Mouse (Mus musculus) neural tube, embryonic 13.5 days (tissue): ENCODE results near the gene Timm8b. TPM values are rescaled to one million over a fixed set of nuclear protein-coding genes. Genes with fewer than 3 reads are reported as not detected.
"Not testable (repeated sequence)": the region's sequence is repeated elsewhere in the genome, so short reads cannot be mapped to it uniquely, and the experiment has no call there.

Experiments used
- ATAC-seq: fragments of 200-750 bp; cut with Nextera tagmentation; 2 replicates; pipeline ENCODE4 v1.8.0; 2017; ENCODE audit warnings: low read depth, mild to moderate bottlenecking, moderate TSS enrichment, moderate library complexity
- H3K27ac ChIP-seq: fragments of 300-500 bp; sonication (generic); replicated peaks from 2 replicates; pipeline ENCODE4 v1.5.1; 2015; ENCODE audit warnings: moderate library complexity, mild to moderate bottlenecking, inconsistent platforms
- H3K27me3 ChIP-seq: fragments of 300-500 bp; sonication (generic); 2 replicates; pipeline ENCODE4 v1.6.1; 2015; ENCODE audit warnings: mild to moderate bottlenecking, inconsistent platforms
- H3K36me3 ChIP-seq: fragments of 300-500 bp; sonication (generic); 2 replicates; pipeline ENCODE4 v1.6.1; 2015; ENCODE audit warnings: mild to moderate bottlenecking, inconsistent platforms
- H3K4me1 ChIP-seq: fragments of 300-500 bp; sonication (generic); replicated peaks from 2 replicates; pipeline ENCODE4 v1.6.1; 2015; ENCODE audit warnings: inconsistent platforms
- H3K4me2 ChIP-seq: fragments of 300-500 bp; sonication (generic); 2 replicates; pipeline ENCODE4 v1.6.1; 2015; ENCODE audit warnings: inconsistent platforms, mild to moderate bottlenecking, moderate library complexity
- H3K4me3 ChIP-seq: fragments of 300-500 bp; sonication (generic); 2 replicates; pipeline ENCODE4 v1.5.1; 2015; ENCODE audit warnings: mild to moderate bottlenecking, inconsistent platforms
- H3K9ac ChIP-seq: fragments of 300-500 bp; sonication (generic); 2 replicates; pipeline ENCODE4 v1.6.1; 2015; ENCODE audit warnings: moderate library complexity, mild to moderate bottlenecking, inconsistent platforms
- H3K9me3 ChIP-seq: fragments of 300-500 bp; sonication (generic); 2 replicates; pipeline ENCODE4 v1.6.1; 2016; ENCODE audit warnings: inconsistent platforms
- WGBS: fragments of 180-500 bp; shearing (Covaris S2); methylation state at CpG from one replicate; pipeline ENCODE4 v1.1.7; 2015; 5-methylcytosine and 5-hydroxymethylcytosine counted together
- polyA plus RNA-seq: library from polyadenylated mRNA; unstranded; fragments of >200 nt; fragmentation: Nextera tagmentation; extraction: Ambion mirVana; gene quantifications from 2 replicates; pipeline ENCODE4 v1.2.1, GENCODE M21; 2015

Gene Timm8b
- polyA plus RNA-seq, 1 experiment from 2014 or later: 422 TPM

GRCm38 (mm10) chr9:50612115-50612514 is 8.4 kb downstream of the Timm8b start:
- no peak overlapping the region for H3K4me3 ChIP-seq
- H3K9me3 ChIP-seq: no peaks in the 10 kb centered on the region
- ATAC-seq: no peak
- peaks cover 24% of the 10 kb centered on the region for H3K4me1 ChIP-seq
- peaks cover 76% of the 10 kb centered on the region for H3K36me3 ChIP-seq
- H3K27me3 ChIP-seq: no peaks in the 10 kb centered on the region
- H3K4me2 ChIP-seq: no peak overlapping the region
- no peak overlapping the region for H3K9ac ChIP-seq
- WGBS: 83% methylated on average over 4 of the region's 4 CpGs
- H3K27ac ChIP-seq: no peak overlapping the region

GRCm38 (mm10) chr9:50616161-50616560 is 12.5 kb downstream of the Timm8b start:
- no peaks in the 10 kb centered on the region for H3K27me3 ChIP-seq
- H3K9ac ChIP-seq: peak overlapping the region; percentile 96
- H3K4me1 ChIP-seq: peaks cover 28% of the 10 kb centered on the region
- peak overlapping the region; percentile 100 for H3K4me3 ChIP-seq
- no peaks in the 10 kb centered on the region for H3K9me3 ChIP-seq
- ATAC-seq: no peak
- H3K36me3 ChIP-seq: peaks cover 38% of the 10 kb centered on the region
- H3K4me2 ChIP-seq: peak overlapping the region; percentile 85
- 40% methylated on average over 11 of the region's 11 CpGs for WGBS
- H3K27ac ChIP-seq: peak overlapping the region; percentile 97; the same call in 1 of the 2 replicates

GRCm38 (mm10) chr9:50616766-50617603 is 13.3 kb downstream of the Timm8b start, which contains the start of the genes Pih1d2 and Nkapd1:
Gene Pih1d2, plus strand, starts transcription at chr9:50617321.
Gene Nkapd1, minus strand, starts transcription at chr9:50617464.
- H3K9ac ChIP-seq: peak within 1 kb of the TSS; percentile 96
- ATAC-seq: peak; percentile 97
- no peaks in the 10 kb centered on the region for H3K9me3 ChIP-seq
- H3K27me3 ChIP-seq: no peaks in the 10 kb centered on the region
- peak within 1 kb of the TSS; percentile 85 for H3K4me2 ChIP-seq
- WGBS: under 1% methylated on average over 70 of the region's 81 CpGs
- peak within 1 kb of the TSS; percentile 100 for H3K4me3 ChIP-seq
- H3K27ac ChIP-seq: peak within 1 kb of the TSS; percentile 97
- peaks cover 31% of the 10 kb centered on the region for H3K36me3 ChIP-seq
- peaks cover 28% of the 10 kb centered on the region for H3K4me1 ChIP-seq

- peak overlapping the region; percentile 96 for H3K9ac ChIP-seq
- H3K4me1 ChIP-seq: peaks cover 28% of the 10 kb centered on the region
- peak overlapping the region; percentile 85 for H3K4me2 ChIP-seq
- 65% methylated on average over 9 of the region's 9 CpGs for WGBS
- peaks cover 22% of the 10 kb centered on the region for H3K36me3 ChIP-seq
- H3K4me3 ChIP-seq: peak overlapping the region; percentile 100
- no peak for ATAC-seq
- no peaks in the 10 kb centered on the region for H3K9me3 ChIP-seq
- H3K27ac ChIP-seq: no peak overlapping the region
- H3K27me3 ChIP-seq: no peaks in the 10 kb centered on the region
Measured at GRCm38 (mm10) chr9:50617794-50618330, 14.2 kb downstream of the Timm8b start.

GRCm38 (mm10) chr9:50630903-50631302 is 27.2 kb downstream of the Timm8b start:
- not testable (repeated sequence) for H3K27me3 ChIP-seq, H3K4me1 ChIP-seq, H3K9ac ChIP-seq, ATAC-seq, H3K27ac ChIP-seq, H3K4me2 ChIP-seq, H3K4me3 ChIP-seq, H3K9me3 ChIP-seq
- WGBS: 96% methylated on average over 6 of the region's 8 CpGs
- peaks cover 34% of the 10 kb centered on the region for H3K36me3 ChIP-seq

- Histone ChIP-seq H3K36me3 (peaks cover 46% of the 10 kb centered on the region), H3K4me2 (no peak overlapping the region), H3K27ac (no peak overlapping the region), H3K27me3 (no peaks in the 10 kb centered on the region), H3K9ac (no peak overlapping the region), H3K4me3 (no peak overlapping the region), H3K9me3 (no peaks in the 10 kb centered on the region), H3K4me1 (no peaks in the 10 kb centered on the region)
- 90% methylated on average over 6 of the region's 6 CpGs for WGBS
- ATAC-seq: no peak
Measured at GRCm38 (mm10) chr9:50632016-50632688, 28.4 kb downstream of the Timm8b start.

GRCm38 (mm10) chr9:50633059-50633458 is 29.3 kb downstream of the Timm8b start:
- Histone ChIP-seq H3K4me2 (no peak overlapping the region), H3K27ac (no peak overlapping the region), H3K36me3 (peaks cover 53% of the 10 kb centered on the region), H3K4me1 (no peaks in the 10 kb centered on the region), H3K27me3 (no peaks in the 10 kb centered on the region), H3K9me3 (no peaks in the 10 kb centered on the region), H3K9ac (no peak overlapping the region), H3K4me3 (no peak overlapping the region)
- ATAC-seq: no peak
- 56% methylated on average over 2 of the region's 2 CpGs for WGBS

- no peak overlapping the region for H3K27ac ChIP-seq
Measured at GRCm38 (mm10) chr9:50634270-50634669, 30.6 kb downstream of the Timm8b start.

GRCm38 (mm10) chr9:50646826-50647370 is 43.2 kb downstream of the Timm8b start:
- Histone ChIP-seq H3K9me3 (no peaks in the 10 kb centered on the region), H3K36me3 (peaks cover 96% of the 10 kb centered on the region), H3K27me3 (no peaks in the 10 kb centered on the region), H3K9ac (no peak overlapping the region), H3K4me2 (no peak overlapping the region), H3K4me1 (no peaks in the 10 kb centered on the region), H3K27ac (no peak overlapping the region), H3K4me3 (no peak overlapping the region)
- 81% methylated on average over 10 of the region's 10 CpGs for WGBS
- ATAC-seq: no peak

More at GRCm38 (mm10) chr9:50634270-50634669, 30.6 kb downstream of the Timm8b start:
- H3K4me2 ChIP-seq: no peak overlapping the region
- no peak overlapping the region for H3K9ac ChIP-seq
- H3K27me3 ChIP-seq: no peaks in the 10 kb centered on the region
- no peak overlapping the region for H3K4me3 ChIP-seq
- no peaks in the 10 kb centered on the region for H3K4me1 ChIP-seq
- no peak for ATAC-seq
- peaks cover 65% of the 10 kb centered on the region for H3K36me3 ChIP-seq
- 96% methylated on average over 11 of the region's 11 CpGs for WGBS
- no peaks in the 10 kb centered on the region for H3K9me3 ChIP-seq

GRCm38 (mm10) chr9:50650503-50650902 is 46.8 kb downstream of the Timm8b start:
- H3K4me1 ChIP-seq: no peaks in the 10 kb centered on the region

More at GRCm38 (mm10) chr9:50650503-50650902, 46.8 kb downstream of the Timm8b start:
- WGBS: 95% methylated on average over 10 of the region's 10 CpGs
- no peak for ATAC-seq
- Histone ChIP-seq H3K27ac (no peak overlapping the region), H3K9me3 (no peaks in the 10 kb centered on the region), H3K9ac (no peak overlapping the region), H3K4me2 (no peak overlapping the region), H3K36me3 (peaks cover 98% of the 10 kb centered on the region), H3K4me3 (no peak overlapping the region), H3K27me3 (no peaks in the 10 kb centered on the region)
